Mouse (Mus musculus) right cerebral cortex, postnatal 4 days (tissue): ENCODE measurements around the gene Nptn.
"Not testable (repeated sequence)": the region's sequence is repeated elsewhere in the genome, so short reads cannot be mapped to it uniquely, and the experiment has no call there.

Experiments used
- DNase-seq: peaks from one replicate; pipeline ENCODE4 v3.0.0-alpha.2; 2022

Nptn gene

GRCm38 (mm10) chr9:58565945-58566344 is 16.1 kb upstream of the Nptn start:
- DNase-seq: not testable (repeated sequence)

- DNase-seq: no peak
Observed at GRCm38 (mm10) chr9:58567682-58568081, 14.4 kb upstream of the Nptn start.

DNA sequence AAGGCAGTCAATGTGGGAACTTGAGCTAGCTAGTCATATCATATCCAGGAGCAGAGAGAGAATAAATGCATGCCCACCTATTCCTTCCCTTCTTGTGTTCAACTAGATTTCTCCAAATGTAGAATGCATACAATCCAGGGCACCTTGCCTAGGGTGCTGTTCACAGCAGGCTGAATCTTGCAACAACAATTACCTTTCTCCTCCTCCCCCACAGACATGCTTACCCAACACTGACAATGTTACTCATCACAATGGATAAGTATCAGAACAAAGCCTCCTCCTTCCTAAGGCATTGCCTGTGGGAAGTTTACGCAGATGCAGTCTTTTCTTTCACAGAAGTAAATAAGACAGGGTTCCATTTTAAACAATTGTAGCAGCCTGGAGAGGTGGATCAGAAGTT is 11.0 kb upstream of the Nptn start:
- no peak for DNase-seq

DNA sequence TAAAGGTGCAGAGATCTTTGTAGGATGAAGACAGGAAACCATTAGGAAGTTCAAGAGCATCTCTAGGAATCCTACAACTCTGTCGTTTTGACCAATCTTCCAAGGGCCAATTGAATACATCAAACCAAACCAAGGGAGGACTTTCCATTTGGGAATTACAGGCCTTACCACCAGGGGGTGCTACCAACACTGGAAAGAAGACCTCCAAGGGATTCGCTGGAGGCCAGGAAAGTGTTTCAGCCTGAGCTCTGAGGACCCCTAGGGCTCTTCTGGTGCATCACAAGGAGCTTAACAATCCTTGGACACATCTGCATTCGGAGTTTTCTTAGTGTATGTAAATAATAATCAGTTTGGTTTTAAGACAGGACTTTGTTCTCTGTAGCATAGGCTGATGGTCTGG is 3.4 kb upstream of the Nptn start:
- peak; percentile 80 for DNase-seq

DNA sequence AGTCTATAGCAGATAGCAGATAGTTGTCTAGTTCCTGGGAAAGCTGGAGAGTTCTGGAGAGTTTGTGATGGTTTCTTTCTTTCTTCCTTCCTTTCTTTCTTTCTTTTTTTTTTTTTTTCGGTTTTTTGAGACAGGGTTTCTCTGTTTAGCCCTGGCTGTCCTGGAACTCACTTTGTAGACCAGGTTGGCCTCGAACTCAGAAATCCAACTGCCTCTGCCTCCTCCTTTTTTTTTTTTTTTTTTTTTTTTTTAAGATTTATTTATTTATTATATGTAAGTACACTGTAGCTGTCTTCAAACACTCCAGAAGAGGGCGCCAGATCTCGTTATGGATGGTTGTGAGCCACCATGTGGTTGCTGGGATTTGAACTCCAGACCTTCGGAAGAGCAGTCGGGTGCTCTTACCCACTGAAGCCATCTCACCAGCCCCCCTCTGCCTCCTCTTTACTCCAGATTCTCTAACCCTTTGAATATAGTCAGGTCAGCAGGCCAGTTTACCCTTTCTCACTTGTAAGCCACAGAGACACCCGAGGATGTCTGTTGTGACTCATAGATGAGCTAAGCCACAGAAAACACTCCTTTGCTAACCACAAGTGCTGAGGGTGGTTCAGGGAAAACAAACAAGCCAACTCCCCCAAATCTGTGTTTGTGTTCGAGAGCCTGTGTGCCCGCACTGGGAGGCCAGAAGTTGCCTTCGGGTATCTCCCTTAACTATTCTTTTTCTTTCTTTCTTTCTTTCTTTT is 1.4 kb upstream of the Nptn start:
- not testable (repeated sequence) for DNase-seq

DNA sequence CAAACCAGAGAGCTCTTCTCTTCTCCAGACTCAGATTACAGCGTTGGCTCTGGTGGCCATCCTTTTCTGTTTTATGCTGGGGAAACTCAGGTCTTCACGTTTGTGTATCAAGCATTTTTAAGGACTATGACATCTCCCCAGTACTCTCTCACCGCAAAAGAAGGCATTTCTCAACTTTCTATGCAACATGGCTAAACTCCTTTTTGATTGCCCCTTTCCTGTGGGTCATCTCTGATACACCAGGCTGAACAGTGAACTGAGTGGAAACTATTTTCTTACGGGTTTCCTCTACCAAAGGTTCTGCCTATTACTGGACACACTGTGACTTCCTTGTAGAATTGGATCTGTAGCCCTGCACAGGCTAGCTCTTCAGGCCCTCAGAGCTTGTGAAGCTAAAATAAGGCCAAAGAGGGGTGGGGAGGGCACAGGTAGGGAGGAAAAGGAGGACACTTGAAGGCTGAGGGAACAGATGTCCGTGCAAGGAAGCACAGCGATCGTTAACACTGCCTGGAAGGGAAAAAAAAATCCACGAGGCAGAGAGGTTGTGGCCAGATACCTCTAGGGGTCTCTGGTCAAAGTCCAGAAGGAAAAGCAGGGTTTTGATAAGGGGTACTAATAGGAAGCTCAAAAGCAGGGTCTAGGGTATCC is 633 bp upstream of the Nptn start:
- no peak for DNase-seq

GRCm38 (mm10) chr9:58582581-58583266 is 684 bp downstream of the Nptn start:
- DNase-seq: peak; percentile 59

GRCm38 (mm10) chr9:58583267-58583641 is 1.2 kb downstream of the Nptn start:
- no peak for DNase-seq

DNA sequence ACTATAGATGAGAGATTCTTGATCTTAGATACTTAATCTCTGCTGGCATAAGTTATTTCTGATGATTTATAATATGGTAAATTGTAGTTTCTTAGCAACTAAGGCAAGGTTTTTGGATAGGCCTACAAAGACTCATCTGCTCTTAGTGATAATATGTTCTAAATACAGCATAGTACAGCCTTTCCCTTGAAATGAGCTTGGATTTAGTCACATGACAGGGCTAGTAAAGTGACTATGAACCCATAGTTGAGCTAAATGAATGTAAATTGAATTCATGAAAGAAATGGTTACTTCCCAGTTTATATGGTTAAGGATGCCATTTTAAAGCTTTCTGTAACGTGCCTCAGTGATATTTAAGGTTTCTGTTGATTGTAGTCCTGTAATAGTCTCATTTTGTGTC is 2.3 kb downstream of the Nptn start:
- no peak for DNase-seq

DNA sequence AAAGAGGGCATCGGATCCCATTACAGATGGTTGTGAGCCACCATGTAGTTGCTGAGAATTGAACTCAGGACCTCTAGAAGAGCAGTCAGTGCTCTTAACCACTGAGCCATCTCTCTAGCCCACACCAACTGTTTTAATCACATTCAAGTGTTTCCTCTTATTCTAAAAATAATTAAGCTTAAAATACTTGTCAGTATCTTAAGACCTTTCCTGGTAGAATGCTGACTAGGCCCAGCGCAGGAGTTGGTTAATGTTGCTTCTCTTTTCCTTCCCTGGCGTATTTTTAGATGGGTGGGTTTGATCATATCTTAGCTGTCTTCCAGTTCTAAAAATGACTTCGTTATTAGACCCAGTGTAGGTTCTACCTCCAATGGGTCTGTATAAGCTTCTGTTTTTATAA is 6.6 kb downstream of the Nptn start:
- DNase-seq: no peak

GRCm38 (mm10) chr9:58595313-58595712 is 13.3 kb downstream of the Nptn start:
- no peak for DNase-seq

GRCm38 (mm10) chr9:58613790-58614189 is 31.8 kb downstream of the Nptn start:
- no peak for DNase-seq

DNA sequence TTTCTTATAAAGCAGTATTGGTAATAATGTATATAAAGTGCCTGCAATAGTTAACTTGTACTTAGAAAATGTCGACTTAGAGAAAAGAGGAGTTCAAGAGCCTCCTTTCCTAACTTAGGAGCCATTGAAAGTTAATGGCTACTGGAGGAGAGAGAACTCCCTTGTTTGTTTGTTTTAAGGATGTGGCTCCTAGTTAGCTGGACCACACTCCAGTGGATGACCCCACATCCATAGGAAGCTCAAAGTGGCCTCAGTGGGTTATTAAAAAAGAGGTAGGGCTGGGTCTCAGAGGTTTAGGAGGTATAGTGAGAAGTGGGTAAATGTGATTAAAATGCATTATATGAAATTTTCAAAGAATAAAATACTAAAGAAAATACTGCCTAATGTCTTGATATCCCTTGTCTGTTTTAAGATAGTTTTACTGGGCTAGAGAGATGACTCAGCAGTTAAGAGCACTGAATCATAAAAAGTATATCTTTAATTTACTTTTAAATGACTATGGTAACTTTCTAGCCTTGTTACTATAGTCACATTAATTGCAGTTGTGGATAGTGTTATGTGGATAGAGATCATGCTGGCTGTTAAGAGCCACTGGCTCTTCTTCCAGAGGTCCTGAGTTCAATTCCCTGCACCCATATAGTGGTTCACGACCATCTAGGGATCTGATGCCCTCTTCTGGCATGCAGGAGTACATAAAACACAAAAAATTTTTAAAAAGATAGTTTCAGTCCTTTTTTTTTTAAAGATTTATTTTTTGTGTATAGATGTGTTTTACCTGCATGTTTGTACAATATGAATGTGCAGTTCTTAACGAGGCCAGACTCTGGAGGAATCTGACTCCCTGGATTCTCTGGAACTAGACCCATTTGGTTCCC is 33.3 kb downstream of the Nptn start:
- DNase-seq: no peak

GRCm38 (mm10) chr9:58623009-58623408 is 41.0 kb downstream of the Nptn start:
- no peak for DNase-seq

- DNase-seq: no peak
Observed at GRCm38 (mm10) chr9:58627197-58627596, 45.2 kb downstream of the Nptn start.

DNA sequence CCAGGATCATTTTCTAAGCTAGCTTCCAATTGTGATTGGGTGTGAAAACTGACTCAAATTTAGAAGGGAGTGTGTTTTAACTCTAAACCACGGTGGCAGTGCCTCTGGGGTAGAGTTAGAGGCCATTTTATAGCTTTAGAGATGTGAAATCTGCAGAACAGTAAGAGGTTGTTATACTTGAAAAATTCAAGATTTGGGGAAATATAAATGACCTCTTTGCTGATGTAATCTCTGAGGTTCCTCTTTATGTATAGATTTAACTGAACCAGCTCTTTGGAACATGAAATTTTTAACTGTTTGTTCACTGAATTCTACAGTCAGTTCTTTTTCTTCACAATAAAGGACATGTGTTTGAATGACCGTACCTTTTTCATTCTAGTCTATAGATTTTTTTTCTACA is 48.4 kb downstream of the Nptn start:
- DNase-seq: no peak

- DNase-seq: no peak
Observed at GRCm38 (mm10) chr9:58648406-58649264, 66.6 kb downstream of the Nptn start.

GRCm38 (mm10) chr9:58649265-58649626 is 67.2 kb downstream of the Nptn start:
- no peak for DNase-seq

DNA sequence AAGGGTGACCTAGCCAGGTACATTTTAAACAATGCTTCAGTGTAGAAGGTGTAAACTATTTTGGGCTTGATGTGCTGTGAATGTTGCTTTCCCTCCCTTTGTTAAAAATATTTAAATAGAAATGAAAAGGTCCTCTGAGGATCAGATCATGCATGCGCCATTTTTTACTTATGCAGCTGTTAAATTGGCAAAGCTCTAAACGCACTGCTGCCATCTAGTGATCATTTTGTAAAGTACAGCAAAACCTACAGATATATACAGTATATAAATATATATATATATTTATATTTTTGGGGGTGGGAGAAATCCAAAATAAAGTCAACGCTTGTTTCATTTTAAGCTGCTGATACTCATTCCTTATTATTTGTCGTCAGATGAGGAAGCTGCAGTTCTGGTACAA is 70.0 kb downstream of the Nptn start:
- no peak for DNase-seq

- no peak for DNase-seq
Observed at GRCm38 (mm10) chr9:58654494-58654893, 72.5 kb downstream of the Nptn start.

DNA sequence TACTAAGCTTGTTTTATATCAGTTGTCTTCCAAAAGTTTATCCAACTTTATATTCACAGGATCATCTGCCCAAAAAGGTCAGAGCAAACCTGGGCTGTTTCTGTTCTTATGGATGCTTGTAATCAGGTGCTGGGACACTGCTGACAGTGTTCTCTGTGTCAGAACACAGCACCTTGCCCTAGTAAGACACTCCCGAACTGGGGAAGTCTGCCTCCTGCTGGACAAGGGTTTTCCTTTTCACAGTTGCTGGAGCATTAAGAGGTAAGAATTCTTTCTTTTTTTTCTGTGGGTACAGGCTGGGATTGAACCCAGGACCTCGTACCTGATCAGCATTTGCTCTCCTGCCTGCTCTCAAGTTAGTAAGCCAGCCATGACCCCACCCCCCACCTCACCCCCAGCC is 74.4 kb downstream of the Nptn start:
- DNase-seq: peak; percentile 42

- no peak for DNase-seq
Observed at GRCm38 (mm10) chr9:58656824-58657223, 74.8 kb downstream of the Nptn start.
